9 mouse cellular contexts compared by ENCODE assay signal in genomic region chr2:53711213-53711612, GRCm38 (mm10).
DNase-seq lines count a peak whose midpoint lies in the region; ATAC-seq and TF ChIP-seq lines count a peak whose summit lies in the region.
"Had no signal": no experiment of that assay in that cellular context is flagged by ENCODE, and none has a peak within 500 bp of the region (broad histone marks: within the 10 kb centered on the region; RNA-seq: fewer than 3 reads in every experiment).

No protein-coding gene starts in this region.

- no peak overlapping the region for H3K4me3 ChIP-seq in lung, embryonic 14.5 days (ENCODE audit: low read depth, low read length)
- no peak overlapping the region for H3K4me3 ChIP-seq in forebrain, embryonic 14.5 days (ENCODE audit: low read depth, low read length)
- H3K4me3 ChIP-seq: erythroblast, embryonic 14.5 days; liver, embryonic 15.5 days had no signal

- no peak overlapping the region for H3K4me2 ChIP-seq in lung, embryonic 14.5 days
- no peak overlapping the region for H3K4me2 ChIP-seq in forebrain, embryonic 14.5 days (ENCODE audit: low read length)
- H3K4me2 ChIP-seq: liver, embryonic 15.5 days had no signal

- peak; percentile 66 for ATAC-seq in lung, embryonic 14.5 days (ENCODE audit: insufficient read depth)
- ATAC-seq in forebrain, embryonic 14.5 days: peak; percentile 93
- no peak for ATAC-seq in megakaryocyte-erythroid progenitor cell, adult 5-6 weeks (replicated peaks; ENCODE audit: low FRiP score, low TSS enrichment, poor library complexity, severe bottlenecking)

- H3K27me3 ChIP-seq in lung, embryonic 14.5 days (ENCODE audit: insufficient read depth, low read length): no peaks in the 10 kb centered on the region
- H3K27me3 ChIP-seq in forebrain, embryonic 14.5 days (replicated peaks; ENCODE audit: control insufficient read depth, insufficient read depth, low read length): no peaks in the 10 kb centered on the region
- H3K27me3 ChIP-seq: liver, embryonic 15.5 days had no signal

- H3K9me3 ChIP-seq in lung, embryonic 14.5 days (ENCODE audit: low read depth, low read length): no peaks in the 10 kb centered on the region
- H3K9me3 ChIP-seq in forebrain, embryonic 14.5 days (replicated peaks; ENCODE audit: control insufficient read depth, low read length): no peaks in the 10 kb centered on the region
- H3K9me3 ChIP-seq: liver, embryonic 15.5 days had no signal

- H3K4me1 ChIP-seq in lung, embryonic 14.5 days (ENCODE audit: insufficient read depth): no peaks in the 10 kb centered on the region
- no peaks in the 10 kb centered on the region for H3K4me1 ChIP-seq in forebrain, embryonic 14.5 days (ENCODE audit: control insufficient read depth, insufficient read depth, low read length)
- H3K4me1 ChIP-seq: liver, embryonic 15.5 days had no signal

- no peak overlapping the region for H3K9ac ChIP-seq in lung, embryonic 14.5 days
- H3K9ac ChIP-seq in forebrain, embryonic 14.5 days (ENCODE audit: low read length): no peak overlapping the region
- H3K9ac ChIP-seq: liver, embryonic 15.5 days had no signal

- peak; percentile 41 for DNase-seq in lung, embryonic 14.5 days
- DNase-seq in lung, postnatal 4 days: no peak
- DNase-seq in forebrain, embryonic 14.5 days (ENCODE audit: low spot score): peak; percentile 95
- DNase-seq in layer of hippocampus, adult 8-10 months (ENCODE audit: low spot score in 2 of 2): peak; percentile 78 to 85
- DNase-seq in right cerebral cortex, postnatal 25 days: peak; percentile 73
- DNase-seq in embryo, embryonic 10.5 days (ENCODE audit: low spot score): no peak

- TF ChIP-seq CTCF in lung, embryonic 14.5 days (IDR thresholded peaks at IDR 0.05; ENCODE audit: low read depth): no peak

- no peak overlapping the region for H3K27ac ChIP-seq in lung, embryonic 14.5 days (ENCODE audit: low read depth)
- H3K27ac ChIP-seq in forebrain, embryonic 14.5 days (ENCODE audit: low read depth, low read length): no peak overlapping the region
- H3K27ac ChIP-seq: liver, embryonic 15.5 days had no signal

- 36% methylated on average over 3 of the region's 3 CpGs for WGBS in lung, embryonic 14.5 days
- WGBS in forebrain, embryonic 14.5 days: 50% methylated on average over 3 of the region's 3 CpGs

- H3K36me3 ChIP-seq in lung, embryonic 14.5 days (ENCODE audit: insufficient read depth): no peaks in the 10 kb centered on the region
- no peaks in the 10 kb centered on the region for H3K36me3 ChIP-seq in forebrain, embryonic 14.5 days (ENCODE audit: control insufficient read depth, insufficient read depth, low read length)
- H3K36me3 ChIP-seq: liver, embryonic 15.5 days had no signal

Comparison
In these comparisons a context has a peak if more than half of its experiments do, and no peak if none do; other contexts are left out.
1. DNase-seq: peak in lung, embryonic 14.5 days (single experiment), forebrain, embryonic 14.5 days (single experiment), layer of hippocampus, adult 8-10 months (2 of 2) and right cerebral cortex, postnatal 25 days (single experiment); none in lung, postnatal 4 days (0 of 2) and embryo, embryonic 10.5 days (single experiment).